11 mouse cellular contexts compared by ENCODE assay signal in genomic region chr10:99450714-99451625, GRCm38 (mm10).
DNase-seq lines count a peak whose midpoint lies in the region; ATAC-seq lines count a peak whose summit lies in the region.
"Had no signal": no experiment of that assay in that cellular context is flagged by ENCODE, and none has a peak within 500 bp of the region (broad histone marks: within the 10 kb centered on the region; RNA-seq: fewer than 3 reads in every experiment).

No protein-coding gene starts in this region.

- no peak overlapping the region for H3K9ac ChIP-seq in lung, embryonic 16.5 days (ENCODE audit: low read length)
- H3K9ac ChIP-seq in intestine, embryonic 16.5 days (ENCODE audit: low read depth, low read length) = no peak overlapping the region

- no peak overlapping the region for H3K4me2 ChIP-seq in lung, embryonic 16.5 days (ENCODE audit: low read depth, low read length)
- H3K4me2 ChIP-seq in intestine, embryonic 16.5 days (ENCODE audit: low read depth, low read length) = no peak overlapping the region

- no peaks in the 10 kb centered on the region for H3K9me3 ChIP-seq in lung, embryonic 16.5 days (ENCODE audit: control insufficient read depth, low read length)
- H3K9me3 ChIP-seq in forebrain, embryonic 10.5 days = no peaks in the 10 kb centered on the region
- H3K9me3 ChIP-seq in intestine, embryonic 16.5 days (ENCODE audit: control insufficient read depth, low read length) = no peaks in the 10 kb centered on the region

- H3K4me1 ChIP-seq in lung, embryonic 16.5 days (replicated peaks; ENCODE audit: control insufficient read depth, insufficient read depth, low read length) = peaks cover 5% of the 10 kb centered on the region; the same call in 1 of the 2 replicates
- peaks cover 33% of the 10 kb centered on the region for H3K4me1 ChIP-seq in forebrain, embryonic 10.5 days
- H3K4me1 ChIP-seq in intestine, embryonic 16.5 days (ENCODE audit: control insufficient read depth, insufficient read depth, low read length) = 0 out of 2 replicates have a peak, but pooled peaks cover 4% of the 10 kb centered on the region

- DNase-seq in lung, postnatal 10 days = no peak
- peak; percentile 31 for DNase-seq in forebrain, embryonic 10.5 days (ENCODE audit: extremely low spot score, low spot score)
- peak; percentile 83 for DNase-seq in splenic B cell, adult 2 months (ENCODE audit: low read depth, low spot score)
- no peak for DNase-seq in layer of hippocampus, adult 11-12 months (ENCODE audit: low spot score)
- no peak for DNase-seq in adrenal gland, postnatal 25 days
- no peak for DNase-seq in thymus, postnatal 4 days
- DNase-seq: gastrocnemius, postnatal 14 days; kidney, adult 8-10 months; thymus, postnatal 14 days had no signal

- H3K27me3 ChIP-seq in lung, embryonic 16.5 days (ENCODE audit: control insufficient read depth, insufficient read depth, low read depth, low read length) = no peaks in the 10 kb centered on the region
- no peaks in the 10 kb centered on the region for H3K27me3 ChIP-seq in forebrain, embryonic 10.5 days (ENCODE audit: poor library complexity, severe bottlenecking)
- H3K27me3 ChIP-seq in intestine, embryonic 16.5 days (replicated peaks; ENCODE audit: control insufficient read depth, insufficient read depth, low read length) = no peaks in the 10 kb centered on the region
- H3K27me3 ChIP-seq in splenic B cell, adult 2 months (ENCODE audit: control insufficient read depth, insufficient read depth, low read length, poor library complexity, severe bottlenecking) = no peaks in the 10 kb centered on the region

- no peak overlapping the region for H3K4me3 ChIP-seq in lung, embryonic 16.5 days (ENCODE audit: low read length)
- H3K4me3 ChIP-seq in forebrain, embryonic 10.5 days = 0 out of 2 replicates have a peak overlapping the region, but pooled peaks have one; percentile 7
- no peak overlapping the region for H3K4me3 ChIP-seq in intestine, embryonic 16.5 days (ENCODE audit: low read length)

- WGBS in lung, embryonic 16.5 days = 52% methylated on average over 9 of the region's 9 CpGs
- 36% methylated on average over 9 of the region's 9 CpGs for WGBS in forebrain, embryonic 10.5 days
- 44% methylated on average over 9 of the region's 9 CpGs for WGBS in intestine, embryonic 16.5 days

- H3K36me3 ChIP-seq in lung, embryonic 16.5 days (ENCODE audit: control insufficient read depth, insufficient read depth, low read length) = no peaks in the 10 kb centered on the region
- H3K36me3 ChIP-seq in forebrain, embryonic 10.5 days (replicated peaks) = no peaks in the 10 kb centered on the region
- no peaks in the 10 kb centered on the region for H3K36me3 ChIP-seq in intestine, embryonic 16.5 days (ENCODE audit: control insufficient read depth, insufficient read depth, low read length)
- no peaks in the 10 kb centered on the region; the same call in 1 of the 2 replicates for H3K36me3 ChIP-seq in splenic B cell, adult 2 months (ENCODE audit: control insufficient read depth, insufficient read depth, low read length, poor library complexity, severe bottlenecking)

- no peak overlapping the region for H3K27ac ChIP-seq in lung, embryonic 16.5 days (ENCODE audit: low read length)
- peak overlapping the region; percentile 81 for H3K27ac ChIP-seq in forebrain, embryonic 10.5 days
- no peak overlapping the region for H3K27ac ChIP-seq in intestine, embryonic 16.5 days (ENCODE audit: low read length)

- ATAC-seq in lung, embryonic 16.5 days (ENCODE audit: low read depth) = peak; percentile 10; the same call in 1 of the 2 replicates
- ATAC-seq in intestine, embryonic 16.5 days = peak; percentile 36; the same call in 1 of the 2 replicates

Comparison
In these comparisons a context has a peak if more than half of its experiments do, and no peak if none do; other contexts are left out.
1. DNase-seq: peak in forebrain, embryonic 10.5 days (single experiment) and splenic B cell, adult 2 months (single experiment); none in lung, postnatal 10 days (single experiment), layer of hippocampus, adult 11-12 months (single experiment), adrenal gland, postnatal 25 days (single experiment) and thymus, postnatal 4 days (single experiment).